Mouse (Mus musculus) gastrocnemius, postnatal 36 days (tissue): Measurements from ENCODE around the gene Lef1. TPM values are rescaled to one million over a fixed set of nuclear protein-coding genes. Genes with fewer than 3 reads are reported as not detected.

Source experiments
- DNase-seq, 2 experiments: peaks; one replicate each; pipeline ENCODE4 v3.0.0; 2022
- intact Hi-C: fragments of 180-260 bp; cut with DNase I; formaldehyde crosslinking; loops from one replicate; pipeline ENCODE4 v1.15.1; 2025
- total RNA-seq, 2 experiments: library from RNA; stranded (reverse); gene quantifications; 2 replicates each; pipeline ENCODE4 v1.2.3; 2021

Gene Lef1
- total RNA-seq, 2 experiments from 2014 or later, result 0.32 to 1.1 TPM

DNA sequence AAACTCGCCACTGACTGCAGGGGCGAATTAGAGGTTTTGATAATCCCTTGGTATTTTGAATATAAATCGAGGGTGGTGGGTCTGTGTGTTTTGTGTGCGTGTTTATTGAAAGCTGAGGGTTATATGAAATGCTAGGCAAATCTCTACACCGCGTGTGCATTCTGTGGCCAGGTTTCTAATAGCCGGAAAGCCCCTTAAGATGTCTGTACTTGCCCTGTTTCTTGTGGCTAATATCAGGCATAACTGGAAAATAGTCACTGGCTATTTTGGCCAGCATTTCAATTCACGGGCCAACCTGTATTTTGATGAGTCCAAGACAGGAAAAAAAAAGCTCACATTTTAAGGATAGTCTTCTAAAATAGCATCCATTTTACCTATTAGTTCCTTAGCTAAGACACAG lies 28.5 kb downstream of the Lef1 start:
- no peak for DNase-seq
- intact Hi-C loops, result no loop called here

DNA sequence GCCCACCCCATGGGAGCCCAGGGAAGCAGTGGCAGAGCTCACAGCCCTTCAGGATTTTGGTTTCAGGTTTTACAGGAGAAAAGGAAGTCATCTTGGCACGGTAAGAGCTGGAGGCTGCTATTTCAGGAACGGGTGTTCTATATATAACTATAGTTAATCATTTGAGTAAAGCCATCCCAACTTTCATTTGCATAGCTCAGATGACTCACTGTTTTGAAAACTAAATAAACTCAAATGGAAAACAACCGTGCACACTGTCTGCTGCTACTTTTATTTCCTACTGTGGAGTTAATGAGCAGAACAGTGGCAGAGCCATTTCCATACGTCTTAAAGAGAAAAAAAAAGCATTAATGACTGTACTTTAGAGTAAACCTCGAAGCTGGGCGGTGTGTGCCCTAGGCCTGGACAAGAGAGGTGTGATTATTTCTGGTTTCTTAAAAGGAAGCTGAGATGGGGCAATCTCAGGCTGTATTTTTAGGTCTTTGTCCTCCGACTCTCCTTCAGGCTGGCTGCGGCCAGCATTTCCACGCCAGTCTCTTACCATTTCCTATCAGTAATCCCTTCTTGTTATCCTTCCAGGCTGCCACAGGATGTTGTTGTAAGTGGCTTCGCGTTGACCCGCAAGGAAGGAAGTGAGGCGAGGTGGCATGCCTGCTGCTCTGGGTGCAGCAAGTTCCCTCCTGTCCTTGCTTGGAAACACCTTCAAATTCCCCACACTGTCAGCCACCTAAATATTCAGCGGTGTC lies 29.2 kb downstream of the Lef1 start:
- intact Hi-C loops, result no loop called here
- no peak for DNase-seq

DNA sequence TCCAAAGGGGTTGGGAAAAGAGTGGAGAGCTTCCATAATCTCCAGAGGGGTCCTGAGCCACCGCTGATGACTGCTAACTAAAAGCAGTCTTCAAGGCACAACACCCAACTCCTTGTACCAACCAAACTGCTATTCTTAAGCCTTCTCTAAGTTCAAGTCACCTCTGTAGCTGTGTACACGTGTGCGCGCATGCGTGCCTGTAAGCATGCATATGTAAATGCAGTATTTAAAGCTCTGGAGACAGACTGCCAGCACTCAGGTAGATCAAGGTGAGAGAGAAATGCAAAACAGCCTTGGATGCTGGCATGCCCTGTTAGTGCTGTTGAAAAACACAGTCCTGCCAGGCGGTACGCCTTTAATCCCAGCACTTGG lies 29.8 kb downstream of the Lef1 start:
- intact Hi-C loops, result no loop called here

DNA sequence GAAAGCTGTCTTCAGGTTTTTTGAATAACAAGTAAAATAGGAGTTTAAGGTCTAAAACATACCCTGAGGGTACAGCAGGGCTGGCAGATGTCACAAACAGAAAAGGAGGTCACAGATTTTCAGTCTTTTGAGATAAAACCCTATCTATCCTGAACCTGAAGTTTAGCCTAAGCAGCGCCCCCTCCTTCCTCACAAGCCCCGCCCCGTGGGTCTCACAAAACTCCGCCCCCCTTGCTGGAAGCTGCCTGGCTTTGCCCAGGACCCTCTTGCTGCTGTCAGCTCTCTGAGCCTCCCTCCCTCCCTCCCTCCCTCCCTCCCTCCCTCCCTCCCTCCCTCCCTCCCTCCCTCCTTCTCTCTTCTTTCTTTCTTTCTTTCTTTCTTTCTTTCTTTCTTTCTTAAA lies 31.3 kb downstream of the Lef1 start:
- intact Hi-C loops, result no loop called here
- no peak for DNase-seq

More for the DNA sequence above, 29.8 kb downstream of the Lef1 start:
- DNase-seq, result no peak

DNA sequence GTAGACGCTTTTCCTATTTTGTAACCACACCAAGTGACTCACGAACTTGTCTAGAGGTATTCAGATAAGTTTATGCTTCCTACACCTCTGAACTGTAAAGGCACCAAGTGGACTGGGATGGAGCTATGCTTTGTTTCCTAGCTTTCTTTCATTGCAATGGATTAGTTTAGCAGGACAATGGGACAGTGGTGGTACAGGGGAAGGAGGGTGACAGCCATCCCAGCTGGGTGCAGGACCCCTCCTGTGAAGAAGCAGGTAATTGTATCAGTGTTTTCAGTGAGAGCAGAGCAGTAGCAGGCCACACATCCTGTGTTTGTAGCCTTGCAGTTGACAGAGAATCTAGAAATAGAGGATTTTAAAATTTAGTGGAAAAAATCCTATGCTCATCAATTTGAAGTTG lies 34.0 kb downstream of the Lef1 start:
- intact Hi-C loops, result no loop called here
- no peak for DNase-seq

DNA sequence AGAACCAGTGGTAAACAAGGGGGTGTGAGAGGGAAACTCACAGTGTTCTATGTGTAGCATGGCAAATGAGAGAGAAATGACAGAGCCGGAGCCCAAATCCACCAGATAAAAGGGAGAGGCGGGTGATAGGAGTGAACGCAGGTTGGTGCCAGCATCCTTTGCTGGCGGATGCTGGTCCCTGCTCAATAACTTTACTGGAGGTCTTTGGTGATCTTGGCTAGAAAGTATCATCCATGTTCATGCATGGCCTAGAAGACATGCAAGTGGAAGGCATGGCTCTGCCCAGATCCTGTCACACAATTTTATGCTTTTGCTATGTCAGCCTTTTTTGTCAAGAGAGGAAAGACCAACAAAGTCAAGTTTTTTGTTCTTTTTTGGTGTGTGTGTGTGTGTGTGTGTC lies 42.6 kb downstream of the Lef1 start:
- intact Hi-C loops, result no loop called here
- no peak for DNase-seq

DNA sequence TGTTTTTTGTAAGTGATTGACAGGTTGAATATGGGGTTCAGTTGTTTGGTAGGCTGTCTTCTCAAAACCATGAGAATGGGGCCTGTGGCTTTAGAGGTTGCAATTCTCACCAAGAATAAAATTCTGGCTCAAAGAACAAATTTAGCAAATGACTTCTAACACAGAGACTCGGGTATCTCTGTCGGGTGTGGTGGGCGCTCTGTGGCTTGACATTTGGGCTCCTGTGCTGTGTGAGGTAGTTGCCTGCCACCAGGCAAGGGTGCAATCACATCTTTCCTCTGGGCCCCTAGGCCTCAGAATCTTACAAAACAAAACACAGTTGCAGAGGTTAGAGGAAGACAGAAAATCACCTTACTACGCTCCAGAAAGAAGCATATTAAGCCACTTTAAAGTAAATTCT lies 43.6 kb downstream of the Lef1 start:
- intact Hi-C loops, result no loop called here
- no peak for DNase-seq

DNA sequence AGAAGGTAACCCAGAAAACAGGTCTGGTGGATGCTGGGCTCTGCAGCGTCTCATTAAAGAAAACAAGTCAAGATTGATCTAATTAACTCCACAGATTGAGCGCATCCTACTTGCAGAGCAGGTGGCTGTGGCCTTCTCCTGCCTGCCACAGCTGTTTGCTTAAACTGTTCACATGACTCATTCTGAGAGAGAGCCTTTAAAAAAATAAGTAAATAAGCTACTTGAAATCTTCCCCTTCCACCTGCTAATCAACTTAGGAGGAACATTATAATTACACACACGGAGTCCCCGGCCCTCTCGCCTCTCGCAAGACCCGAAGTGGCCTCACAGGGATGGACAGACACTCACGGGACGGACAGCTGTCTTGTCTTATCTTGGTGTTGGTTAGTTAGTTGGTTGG lies 44.3 kb downstream of the Lef1 start:
- intact Hi-C loops, result no loop called here
- no peak for DNase-seq

DNA sequence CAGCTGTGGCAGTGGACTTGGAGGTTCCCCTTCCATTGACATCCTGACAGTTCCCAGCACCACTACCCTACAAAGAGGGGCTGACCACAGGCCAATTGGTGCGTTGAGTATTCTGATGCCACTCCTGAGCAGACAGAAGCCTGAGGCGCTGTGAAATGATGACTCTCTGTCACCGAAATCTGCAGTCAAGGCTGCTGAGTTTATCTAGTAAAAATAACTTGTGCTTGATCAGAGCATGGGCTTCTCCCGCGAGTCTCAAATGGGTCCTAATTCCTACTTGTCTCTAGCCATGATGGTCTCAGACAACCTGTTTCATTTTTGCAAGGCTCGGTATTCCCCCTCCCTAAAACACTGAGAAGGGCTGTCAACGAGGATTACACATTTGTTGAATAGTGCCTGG lies 44.8 kb downstream of the Lef1 start:
- DNase-seq, result no peak
- intact Hi-C loops, result no loop called here

DNA sequence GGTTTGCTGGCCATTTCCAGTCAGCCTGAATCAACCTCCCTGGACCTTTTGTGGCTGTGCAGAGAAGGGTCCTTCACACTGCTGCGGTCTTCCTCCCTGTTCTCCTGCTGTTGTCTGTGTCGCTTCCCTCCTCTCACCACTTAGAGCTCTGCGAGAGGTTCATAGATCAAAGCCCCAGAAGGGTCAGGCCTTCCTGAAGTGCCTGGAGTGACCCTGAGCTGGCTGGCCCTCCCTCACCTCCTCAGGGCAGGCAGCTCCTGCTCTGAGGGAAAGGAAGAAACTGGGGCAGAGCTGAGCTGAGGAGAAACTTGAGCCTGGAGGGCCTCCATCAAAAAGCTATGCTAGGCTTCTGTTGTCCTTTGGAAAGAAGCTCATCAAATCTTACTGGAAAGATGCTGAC lies 45.4 kb downstream of the Lef1 start:
- DNase-seq, result no peak
- intact Hi-C loops, result no loop called here

DNA sequence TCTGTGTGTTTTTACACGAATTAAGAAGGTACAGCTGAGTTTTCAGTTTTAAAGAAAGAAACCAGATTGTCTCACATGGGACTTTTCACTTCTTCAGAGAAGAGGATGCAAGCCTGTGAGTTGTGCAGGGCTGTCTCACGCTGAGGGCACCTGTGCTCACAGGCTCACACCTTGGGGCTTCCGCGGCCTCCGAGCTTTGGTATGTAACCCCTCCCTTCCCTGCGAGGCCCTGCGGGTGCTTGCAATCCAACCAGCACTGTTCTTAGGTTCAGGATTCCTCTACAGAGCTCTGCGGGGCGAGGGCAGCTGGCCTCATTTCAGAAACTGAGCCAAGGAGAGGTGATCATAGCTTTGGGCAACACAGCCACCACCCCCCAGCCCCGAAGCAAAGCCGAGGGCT lies 46.1 kb downstream of the Lef1 start:
- DNase-seq, result no peak
- intact Hi-C loops, result no loop called here

DNA sequence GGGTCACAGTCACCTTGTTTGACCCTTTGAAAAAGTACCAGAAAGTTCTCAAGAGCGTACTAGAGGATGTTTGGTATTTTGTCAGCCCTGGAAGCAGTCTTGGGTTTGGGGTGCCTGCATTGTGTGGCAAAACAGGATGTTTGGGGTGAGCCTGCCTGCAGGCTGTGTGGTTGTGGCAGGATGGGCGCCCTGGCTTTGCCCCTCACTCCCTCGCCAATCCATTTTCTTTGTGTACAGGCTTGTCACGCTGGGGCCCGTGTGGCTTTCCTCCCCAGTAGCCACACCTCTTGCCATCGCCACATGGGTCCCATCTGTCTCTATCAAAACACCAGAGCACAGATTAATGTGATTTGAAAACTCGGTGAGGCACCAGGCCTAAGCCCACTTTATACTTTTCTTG lies 47.2 kb downstream of the Lef1 start:
- intact Hi-C loops, result no loop called here
- no peak for DNase-seq

DNA sequence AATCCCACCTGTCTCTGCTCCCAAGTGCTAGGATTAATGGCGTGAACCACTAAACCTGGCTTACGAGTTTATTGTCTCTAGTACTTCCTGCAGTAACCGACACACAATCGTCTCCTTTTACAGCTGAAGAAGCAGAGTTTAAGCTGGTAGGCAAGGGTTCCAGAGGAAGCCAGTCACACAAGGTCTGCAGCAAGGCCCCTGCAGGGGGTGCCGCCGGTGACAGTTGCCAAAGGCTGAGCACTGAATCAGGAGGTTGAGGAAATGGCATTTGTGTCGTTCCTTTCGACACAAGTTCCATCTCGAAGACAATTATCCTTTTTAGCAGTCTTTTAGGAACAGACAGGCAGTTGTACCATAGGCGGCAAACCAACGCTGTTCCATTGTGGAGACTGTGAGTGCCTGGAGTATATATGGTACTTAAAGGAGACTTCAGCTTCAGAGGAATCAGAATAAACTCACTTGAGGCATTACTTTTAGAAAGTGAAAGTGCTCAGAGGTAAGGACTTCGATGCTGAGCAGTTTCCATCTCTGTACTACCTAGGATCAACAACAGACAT lies 49.0 kb downstream of the Lef1 start:
- intact Hi-C loops, result no loop called here
- DNase-seq, result no peak

DNA sequence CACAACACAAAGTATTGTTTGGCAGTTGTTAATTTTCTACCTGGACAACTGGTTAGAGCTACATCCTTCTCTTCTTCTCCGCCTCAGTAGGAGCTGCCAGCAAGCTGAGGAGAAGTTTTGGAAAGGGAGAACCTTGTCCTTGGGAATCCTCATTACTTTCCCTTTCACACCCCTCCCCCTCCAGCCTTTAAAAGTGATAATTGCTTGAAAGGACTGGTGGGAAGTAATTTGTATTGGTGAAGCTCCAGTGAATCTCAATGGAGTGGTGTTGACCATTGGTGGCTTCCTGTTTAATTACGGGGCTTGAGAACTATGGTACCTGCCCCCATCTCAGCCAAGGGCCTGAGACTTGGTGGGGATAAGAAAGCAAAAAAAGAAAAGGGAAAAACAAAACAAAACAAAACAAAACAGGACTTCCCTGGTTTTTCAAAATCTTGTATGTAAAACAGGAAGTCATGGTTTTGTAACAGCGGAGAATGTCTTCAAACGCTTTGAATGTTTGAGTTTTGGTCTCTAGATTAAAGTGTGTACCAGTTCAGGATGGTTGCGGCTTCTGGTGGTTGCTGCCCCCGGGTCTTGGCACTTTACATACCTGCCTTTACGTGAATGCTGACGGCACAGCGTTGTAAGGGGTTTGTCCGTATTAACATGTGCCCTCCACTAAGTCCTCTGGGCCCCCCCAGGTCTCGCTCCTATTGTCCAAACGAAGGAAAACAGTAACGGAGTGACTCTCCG lies 49.8 kb downstream of the Lef1 start:
- intact Hi-C loops, result no loop called here
- no peak for DNase-seq

DNA sequence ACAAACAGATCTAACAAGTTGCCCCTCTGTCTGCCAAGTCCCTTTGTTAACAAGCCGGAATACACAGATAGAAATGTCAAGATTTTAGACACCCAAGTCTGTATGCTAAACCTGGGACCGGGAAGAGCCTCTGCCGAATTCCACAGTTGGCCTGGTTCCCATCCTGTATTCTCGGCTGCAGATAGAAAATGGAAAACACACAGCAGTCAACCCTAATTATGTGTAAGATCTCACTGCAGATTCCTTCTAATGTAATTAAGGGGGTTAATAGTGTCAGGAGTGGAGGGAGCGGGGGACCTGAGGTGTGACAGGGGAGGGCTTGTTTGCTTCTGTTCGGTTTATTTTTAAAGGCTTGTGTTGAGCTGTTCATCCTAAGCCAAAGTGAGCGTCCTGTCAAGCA lies 50.6 kb downstream of the Lef1 start:
- intact Hi-C loops, result no loop called here

DNA sequence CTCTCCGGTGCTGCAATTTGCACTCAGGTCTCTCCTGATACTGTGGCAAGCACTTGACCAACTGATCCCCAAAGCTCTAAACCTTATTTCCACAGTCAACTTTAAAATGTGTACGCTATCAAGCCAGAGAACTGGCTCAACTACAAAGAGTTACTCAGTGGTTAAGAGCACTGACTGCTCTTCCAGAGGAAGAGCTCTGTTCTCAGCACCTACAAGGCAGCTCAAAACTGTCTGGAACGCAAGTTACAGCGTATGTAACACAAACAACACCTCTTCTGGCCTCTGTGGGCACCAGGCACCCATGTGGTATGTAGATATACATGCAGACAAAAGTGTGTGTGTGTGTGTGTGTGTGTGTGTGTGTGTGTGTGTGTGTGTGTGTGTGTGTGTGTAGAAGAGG lies 57.5 kb downstream of the Lef1 start:
- intact Hi-C loops, result no loop called here
- DNase-seq, result no peak

More for the DNA sequence above, 50.6 kb downstream of the Lef1 start:
- DNase-seq, result no peak

DNA sequence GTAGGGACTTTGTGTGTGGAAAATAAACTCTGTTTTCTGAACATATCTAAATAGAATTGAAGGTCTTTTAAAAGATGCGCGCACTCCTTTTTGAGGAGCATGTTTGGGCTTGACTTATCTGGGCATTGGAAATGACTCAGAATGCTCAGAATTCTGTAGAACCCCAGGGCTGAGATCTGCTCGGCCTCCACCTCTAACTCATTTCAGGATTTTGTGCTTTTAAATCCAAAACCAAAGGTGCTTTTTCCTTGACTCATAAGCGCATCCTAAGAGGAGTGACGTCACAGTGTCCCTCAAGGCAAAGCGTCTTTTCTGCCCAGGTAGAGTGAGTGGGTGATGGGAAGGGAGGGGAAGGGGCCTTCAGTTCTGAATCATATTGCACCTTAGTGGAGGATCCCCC lies 58.9 kb downstream of the Lef1 start:
- DNase-seq, result no peak
- intact Hi-C loops, result no loop called here

DNA sequence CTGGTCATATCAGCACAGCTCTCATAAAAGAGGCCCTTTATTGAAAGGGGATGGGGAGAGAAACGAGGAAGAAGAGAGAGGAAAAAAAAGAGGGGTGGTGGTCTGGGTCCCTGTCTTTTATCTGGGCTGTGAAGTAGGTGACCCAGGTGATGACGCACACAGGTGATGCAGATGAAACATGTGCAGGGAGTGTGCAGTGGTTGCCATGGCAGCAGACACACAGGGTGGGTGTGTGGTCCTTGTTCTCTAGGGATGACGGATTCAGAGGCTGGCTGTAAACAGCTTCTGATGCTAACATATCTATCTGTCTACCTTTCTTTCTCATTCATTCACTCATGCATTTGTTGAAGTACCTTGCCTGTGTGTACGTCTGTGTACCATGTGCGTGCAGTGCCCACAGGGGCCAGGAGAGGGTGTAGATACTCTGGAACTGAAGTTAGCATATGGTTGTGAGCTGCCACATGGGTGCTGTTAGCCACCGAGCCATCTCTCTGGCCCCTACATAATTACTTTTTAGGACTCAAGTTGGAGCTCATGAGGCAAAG lies 59.9 kb downstream of the Lef1 start:
- intact Hi-C loops, result no loop called here
- DNase-seq, result no peak

DNA sequence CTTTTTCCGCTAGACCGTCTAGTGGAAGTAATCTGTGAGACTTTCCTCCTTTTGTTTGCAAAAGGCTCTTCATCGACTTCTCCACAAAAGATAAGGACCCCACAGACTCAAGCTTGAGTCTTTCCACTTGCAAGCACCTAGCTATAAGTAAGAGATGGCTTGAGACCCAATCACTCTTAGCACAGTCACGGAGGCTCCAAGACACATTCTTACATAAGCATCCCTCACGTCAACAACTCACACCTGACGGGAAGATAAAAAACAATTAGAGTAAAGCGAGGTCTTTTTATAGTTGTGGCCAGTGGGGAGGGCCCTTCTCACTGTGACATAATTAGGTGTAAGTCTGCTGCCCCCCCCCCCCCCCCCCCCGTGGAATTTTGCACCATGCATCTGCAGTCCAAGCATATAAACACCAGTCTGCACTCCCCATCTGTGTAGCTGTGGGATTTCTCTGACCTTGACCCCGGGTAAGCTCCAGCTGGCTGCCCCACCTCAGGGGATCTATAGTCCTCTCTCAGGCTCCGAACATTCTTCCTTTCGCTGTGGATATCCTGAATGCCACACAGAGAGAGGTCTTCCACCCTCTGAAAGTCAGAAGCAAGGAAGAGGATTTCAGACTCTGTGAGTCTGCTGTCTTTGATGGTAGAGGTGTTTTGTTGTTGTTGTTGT lies 61.2 kb downstream of the Lef1 start:
- intact Hi-C loops, result no loop called here
- no peak for DNase-seq

DNA sequence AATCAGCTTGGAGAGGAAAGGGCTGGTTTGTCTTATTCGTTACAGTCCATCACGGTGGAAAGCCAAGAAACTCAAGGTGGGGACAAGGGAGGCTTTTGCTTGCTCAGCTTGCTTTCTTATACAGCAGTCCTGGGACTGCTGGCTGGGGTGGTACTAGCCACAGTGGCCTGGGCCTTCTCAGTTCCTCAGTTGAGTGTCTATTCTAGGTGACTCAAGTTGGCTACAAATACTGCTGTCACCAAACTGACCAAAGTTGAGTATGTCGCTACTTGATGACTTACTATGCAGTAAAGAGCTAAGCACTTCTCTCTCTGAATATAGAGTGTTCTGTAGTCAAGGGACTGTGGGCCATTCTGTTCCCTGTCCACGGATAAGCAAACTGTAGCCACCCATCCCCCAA lies 62.0 kb downstream of the Lef1 start:
- intact Hi-C loops, result no loop called here
- DNase-seq, result no peak

DNA sequence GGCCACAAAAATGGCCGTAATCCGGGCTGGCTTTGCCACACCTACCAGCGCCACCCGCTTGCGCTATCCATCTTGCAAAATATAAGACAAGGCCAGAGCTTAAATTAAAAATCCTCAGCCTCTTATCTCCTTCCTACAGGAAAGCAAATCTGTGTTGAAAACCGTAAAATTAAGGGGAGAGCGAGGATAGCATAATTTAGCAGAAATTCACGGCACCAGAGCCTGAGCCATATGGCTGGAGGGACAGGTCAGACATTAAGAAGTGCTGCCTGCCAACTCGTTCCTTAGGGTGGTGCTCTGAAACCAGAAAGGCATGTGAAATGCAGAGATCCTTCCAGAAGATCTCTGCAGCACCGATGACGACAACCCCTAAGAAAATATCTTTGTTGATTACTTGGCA lies 70.7 kb downstream of the Lef1 start:
- intact Hi-C loops, result no loop called here
- no peak for DNase-seq
